Mouse (Mus musculus): Measurements from ENCODE around the gene Ddx19a. TPM values are rescaled to one million over a fixed set of nuclear protein-coding genes. Genes with fewer than 3 reads are reported as not detected.
"Not testable (repeated sequence)": the region's sequence is repeated elsewhere in the genome, so short reads cannot be mapped to it uniquely, and the experiment has no call there.

Gene Ddx19a
- polyA plus RNA-seq, 1 experiment from 2014 or later, result 35.0 TPM

DNA sequence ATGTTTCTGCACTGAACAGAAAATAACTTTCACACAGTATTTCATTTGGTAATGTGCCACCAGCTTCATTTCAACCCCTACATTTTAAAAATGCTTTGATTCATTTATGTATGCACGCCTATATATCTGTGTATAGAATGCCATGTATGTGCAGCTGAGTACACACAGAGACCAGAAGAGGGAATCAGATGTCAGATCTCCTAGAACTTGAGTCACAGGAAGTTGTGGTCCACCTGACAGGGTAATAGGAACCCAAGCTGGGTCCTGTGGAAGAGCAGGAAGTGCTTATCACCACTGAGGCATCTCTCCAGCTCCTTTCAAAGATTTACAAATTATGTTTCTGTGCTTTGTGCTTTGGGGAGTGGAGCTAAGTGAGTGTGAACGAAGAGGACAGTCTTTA is 16.3 kb downstream of the Ddx19a start:
- no peak overlapping the region for H3K4me2 ChIP-seq
- no peak overlapping the region for H3K4me3 ChIP-seq (ENCODE audit: low read depth, low read length)
- H3K36me3 ChIP-seq (ENCODE audit: control insufficient read depth, insufficient read depth, low read length), result peaks cover 26% of the 10 kb centered on the region
- H3K9me3 ChIP-seq (ENCODE audit: control insufficient read depth, low read length), result no peaks in the 10 kb centered on the region
- no peaks in the 10 kb centered on the region for H3K4me1 ChIP-seq (replicated peaks; ENCODE audit: control insufficient read depth, insufficient read depth, low read length)
- no peaks in the 10 kb centered on the region for H3K27me3 ChIP-seq (replicated peaks; ENCODE audit: control insufficient read depth, insufficient read depth, low read length)
- DNase-seq (ENCODE audit: low spot score), result no peak
- WGBS, result 72% methylated on average over 2 of the region's 2 CpGs
- no peak for ATAC-seq (replicated peaks; ENCODE audit: low FRiP score)
- no peak overlapping the region for H3K9ac ChIP-seq (ENCODE audit: low read depth, low read length)
- H3K27ac ChIP-seq (ENCODE audit: low read depth, low read length), result no peak overlapping the region

DNA sequence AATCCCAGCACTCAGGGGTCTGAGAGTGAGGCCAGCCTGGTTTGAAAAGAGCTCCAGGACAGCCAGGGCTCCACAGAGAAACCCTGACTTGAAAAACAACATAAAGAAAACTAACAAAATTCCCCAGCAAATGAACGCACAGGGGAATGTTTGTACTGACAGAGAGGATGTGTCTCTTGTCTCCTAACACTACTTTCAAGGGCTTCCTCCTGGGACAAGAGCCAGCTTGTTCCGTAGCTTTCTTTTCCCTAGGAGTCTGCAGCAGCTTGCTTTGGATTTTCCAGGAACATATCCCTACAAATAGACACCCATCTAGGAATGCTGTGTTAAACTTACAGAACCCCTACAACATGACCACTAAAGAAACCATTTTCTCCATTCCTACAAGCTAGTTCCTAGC is 19.6 kb downstream of the Ddx19a start:
- not testable (repeated sequence) for H3K9ac ChIP-seq (ENCODE audit: low read depth, low read length); H3K27ac ChIP-seq (ENCODE audit: low read depth, low read length); DNase-seq (ENCODE audit: low spot score); ATAC-seq (replicated peaks; ENCODE audit: low FRiP score); H3K4me3 ChIP-seq (ENCODE audit: low read depth, low read length); H3K4me1 ChIP-seq (replicated peaks; ENCODE audit: control insufficient read depth, insufficient read depth, low read length); H3K9me3 ChIP-seq (ENCODE audit: control insufficient read depth, low read length); H3K27me3 ChIP-seq (replicated peaks; ENCODE audit: control insufficient read depth, insufficient read depth, low read length); H3K4me2 ChIP-seq
- WGBS, result 91% methylated on average over 2 of the region's 2 CpGs
- H3K36me3 ChIP-seq (ENCODE audit: control insufficient read depth, insufficient read depth, low read length), result peaks cover 27% of the 10 kb centered on the region

GRCm38 (mm10) chr8:110976532-110976931 is 21.1 kb downstream of the Ddx19a start:
- not testable (repeated sequence) for ATAC-seq (replicated peaks; ENCODE audit: low FRiP score); H3K27me3 ChIP-seq (replicated peaks; ENCODE audit: control insufficient read depth, insufficient read depth, low read length); DNase-seq (ENCODE audit: low spot score); H3K4me1 ChIP-seq (replicated peaks; ENCODE audit: control insufficient read depth, insufficient read depth, low read length); H3K9me3 ChIP-seq (ENCODE audit: control insufficient read depth, low read length); H3K9ac ChIP-seq (ENCODE audit: low read depth, low read length); H3K4me2 ChIP-seq; H3K27ac ChIP-seq (ENCODE audit: low read depth, low read length); H3K4me3 ChIP-seq (ENCODE audit: low read depth, low read length)
- H3K36me3 ChIP-seq (ENCODE audit: control insufficient read depth, insufficient read depth, low read length), result peaks cover 26% of the 10 kb centered on the region
- WGBS, result 91% methylated on average over 8 of the region's 8 CpGs

DNA sequence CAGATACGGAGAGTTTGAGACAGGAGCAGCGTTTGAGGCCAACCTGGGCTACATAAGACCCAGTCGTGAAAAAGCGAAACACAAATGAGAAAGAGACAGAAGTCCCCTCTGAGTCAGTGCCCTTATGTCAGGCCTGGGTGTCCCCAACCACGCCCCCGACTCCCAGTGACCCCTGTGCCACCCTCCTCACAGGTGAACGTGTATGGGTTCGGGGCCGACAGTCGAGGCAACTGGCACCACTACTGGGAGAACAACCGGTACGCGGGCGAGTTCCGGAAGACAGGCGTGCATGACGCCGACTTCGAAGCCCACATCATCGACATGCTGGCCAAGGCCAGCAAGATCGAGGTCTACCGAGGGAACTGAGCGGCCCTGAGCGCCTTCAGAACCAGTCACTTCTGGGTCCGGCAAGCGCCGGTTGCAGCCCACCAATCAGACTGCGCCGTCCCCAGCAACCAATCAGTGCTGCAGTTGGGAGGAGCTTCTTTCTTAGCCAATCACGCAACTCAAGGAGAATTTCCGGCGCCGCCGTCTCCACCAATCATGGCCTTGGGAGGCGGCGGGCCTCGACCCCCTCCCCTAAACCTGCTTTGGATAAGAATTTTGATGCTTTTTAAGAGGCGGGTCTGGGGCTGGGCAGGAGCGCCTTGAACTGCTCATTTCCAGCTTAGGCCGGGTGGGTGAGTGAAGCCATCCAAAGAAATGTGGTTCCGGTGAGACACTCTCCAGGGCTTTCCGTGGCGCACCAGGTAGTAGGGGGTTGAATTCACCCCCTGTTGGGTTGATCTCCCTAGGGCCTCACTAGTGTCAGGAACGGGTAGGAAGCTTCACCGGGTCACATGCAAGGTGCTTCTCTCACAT is 27.5 kb downstream of the Ddx19a start:
- ATAC-seq (replicated peaks; ENCODE audit: low FRiP score), result peak; percentile 91
- Histone ChIP-seq H3K4me1 (replicated peaks; ENCODE audit: control insufficient read depth, insufficient read depth, low read length) (peaks cover 9% of the 10 kb centered on the region), H3K27me3 (replicated peaks; ENCODE audit: control insufficient read depth, insufficient read depth, low read length) (no peaks in the 10 kb centered on the region), H3K9me3 (ENCODE audit: control insufficient read depth, low read length) (no peaks in the 10 kb centered on the region), H3K27ac (ENCODE audit: low read depth, low read length) (peak overlapping the region; percentile 47; the same call in 1 of the 2 replicates), H3K9ac (ENCODE audit: low read depth, low read length) (peak overlapping the region; percentile 73), H3K4me3 (ENCODE audit: low read depth, low read length) (peak overlapping the region; percentile 58), H3K36me3 (ENCODE audit: control insufficient read depth, insufficient read depth, low read length) (peaks cover 7% of the 10 kb centered on the region; the same call in 1 of the 2 replicates), H3K4me2 (peak overlapping the region; percentile 91)
- WGBS, result 5% methylated on average over 45 of the region's 45 CpGs
- peak; percentile 86 for DNase-seq (ENCODE audit: low spot score)

GRCm38 (mm10) chr8:110967326-110967725 is 30.3 kb downstream of the Ddx19a start:
- H3K4me2 ChIP-seq, result no peak overlapping the region
- no peak overlapping the region for H3K27ac ChIP-seq (ENCODE audit: low read depth, low read length)
- WGBS, result 81% methylated on average over 9 of the region's 9 CpGs
- no peaks in the 10 kb centered on the region for H3K9me3 ChIP-seq (ENCODE audit: control insufficient read depth, low read length)
- no peak for DNase-seq (ENCODE audit: low spot score)
- peaks cover 9% of the 10 kb centered on the region for H3K4me1 ChIP-seq (replicated peaks; ENCODE audit: control insufficient read depth, insufficient read depth, low read length)
- no peaks in the 10 kb centered on the region for H3K27me3 ChIP-seq (replicated peaks; ENCODE audit: control insufficient read depth, insufficient read depth, low read length)
- no peak overlapping the region for H3K4me3 ChIP-seq (ENCODE audit: low read depth, low read length)
- H3K36me3 ChIP-seq (ENCODE audit: control insufficient read depth, insufficient read depth, low read length), result peaks cover 11% of the 10 kb centered on the region; the same call in 1 of the 2 replicates
- no peak overlapping the region for H3K9ac ChIP-seq (ENCODE audit: low read depth, low read length)
- no peak for ATAC-seq (replicated peaks; ENCODE audit: low FRiP score)

DNA sequence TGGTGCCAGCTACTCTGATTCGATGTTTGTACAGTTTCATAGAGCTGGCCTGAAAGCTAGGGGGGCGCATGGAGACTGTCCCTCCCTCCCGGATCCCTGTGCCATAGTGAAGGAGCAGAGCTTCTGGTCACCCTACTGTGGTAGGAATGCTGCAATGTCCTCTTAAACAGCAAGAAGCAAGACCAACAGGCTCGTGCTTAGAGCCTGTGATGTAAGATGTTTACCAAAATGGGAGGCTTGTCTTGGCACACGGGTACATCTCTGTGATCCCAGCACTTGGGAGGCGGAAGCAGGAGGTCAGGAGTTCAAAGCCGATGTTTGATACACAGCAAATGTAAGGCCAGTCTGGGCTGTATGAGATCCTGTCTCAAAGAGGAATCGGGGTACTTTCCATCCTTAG is 31.0 kb downstream of the Ddx19a start:
- Histone ChIP-seq H3K4me2 (no peak overlapping the region), H3K9me3 (ENCODE audit: control insufficient read depth, low read length) (no peaks in the 10 kb centered on the region), H3K4me3 (ENCODE audit: low read depth, low read length) (no peak overlapping the region), H3K9ac (ENCODE audit: low read depth, low read length) (no peak overlapping the region), H3K36me3 (ENCODE audit: control insufficient read depth, insufficient read depth, low read length) (peaks cover 12% of the 10 kb centered on the region; the same call in 1 of the 2 replicates), H3K4me1 (replicated peaks; ENCODE audit: control insufficient read depth, insufficient read depth, low read length) (peaks cover 9% of the 10 kb centered on the region), H3K27ac (ENCODE audit: low read depth, low read length) (no peak overlapping the region), H3K27me3 (replicated peaks; ENCODE audit: control insufficient read depth, insufficient read depth, low read length) (no peaks in the 10 kb centered on the region)
- DNase-seq (ENCODE audit: low spot score) (no peak), ATAC-seq (replicated peaks; ENCODE audit: low FRiP score) (no peak)
- WGBS, result 82% methylated on average over 8 of the region's 8 CpGs

GRCm38 (mm10) chr8:110965594-110965993 is 32.0 kb downstream of the Ddx19a start:
- Histone ChIP-seq H3K27me3 (replicated peaks; ENCODE audit: control insufficient read depth, insufficient read depth, low read length) (no peaks in the 10 kb centered on the region), H3K36me3 (ENCODE audit: control insufficient read depth, insufficient read depth, low read length) (peaks cover 12% of the 10 kb centered on the region), H3K9ac (ENCODE audit: low read depth, low read length) (no peak overlapping the region), H3K9me3 (ENCODE audit: control insufficient read depth, low read length) (no peaks in the 10 kb centered on the region), H3K4me1 (replicated peaks; ENCODE audit: control insufficient read depth, insufficient read depth, low read length) (peaks cover 4% of the 10 kb centered on the region), H3K4me3 (ENCODE audit: low read depth, low read length) (no peak overlapping the region), H3K27ac (ENCODE audit: low read depth, low read length) (no peak overlapping the region), H3K4me2 (no peak overlapping the region)
- ATAC-seq (replicated peaks; ENCODE audit: low FRiP score), result no peak
- WGBS, result 55% methylated on average over 7 of the region's 7 CpGs
- no peak for DNase-seq (ENCODE audit: low spot score)

- Histone ChIP-seq H3K4me2 (no peak overlapping the region), H3K4me1 (replicated peaks; ENCODE audit: control insufficient read depth, insufficient read depth, low read length) (no peaks in the 10 kb centered on the region), H3K27ac (ENCODE audit: low read depth, low read length) (no peak overlapping the region), H3K9me3 (ENCODE audit: control insufficient read depth, low read length) (no peaks in the 10 kb centered on the region), H3K9ac (ENCODE audit: low read depth, low read length) (no peak overlapping the region), H3K27me3 (replicated peaks; ENCODE audit: control insufficient read depth, insufficient read depth, low read length) (no peaks in the 10 kb centered on the region), H3K36me3 (ENCODE audit: control insufficient read depth, insufficient read depth, low read length) (peaks cover 14% of the 10 kb centered on the region), H3K4me3 (ENCODE audit: low read depth, low read length) (no peak overlapping the region)
- DNase-seq (ENCODE audit: low spot score), result no peak
- 80% methylated on average over 7 of the region's 7 CpGs for WGBS
- no peak for ATAC-seq (replicated peaks; ENCODE audit: low FRiP score)
Observed at GRCm38 (mm10) chr8:110964666-110965065, 32.9 kb downstream of the Ddx19a start.

DNA sequence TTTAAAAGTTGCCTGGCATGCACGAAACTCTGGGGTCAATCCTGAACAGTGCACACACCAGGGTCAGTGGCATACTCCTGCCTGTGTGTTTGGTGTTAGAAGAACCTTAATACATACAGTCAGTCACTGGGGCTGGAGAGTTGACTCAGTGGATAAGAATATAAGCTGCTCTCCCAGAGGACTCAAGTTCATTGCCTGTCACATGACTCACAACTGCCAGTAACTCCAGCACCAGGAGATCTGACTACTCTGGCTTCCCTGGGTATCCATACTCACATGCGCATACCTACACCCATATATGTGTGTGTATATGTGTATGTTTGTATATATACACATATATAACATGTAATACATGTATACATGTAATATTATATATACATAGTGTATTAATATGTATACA is 34.5 kb downstream of the Ddx19a start:
- no peaks in the 10 kb centered on the region for H3K9me3 ChIP-seq (ENCODE audit: control insufficient read depth, low read length)
- H3K4me2 ChIP-seq, result no peak overlapping the region
- peaks cover 14% of the 10 kb centered on the region for H3K36me3 ChIP-seq (ENCODE audit: control insufficient read depth, insufficient read depth, low read length)
- DNase-seq (ENCODE audit: low spot score) (no peak), ATAC-seq (replicated peaks; ENCODE audit: low FRiP score) (no peak)
- no peak overlapping the region for H3K27ac ChIP-seq (ENCODE audit: low read depth, low read length)
- H3K4me1 ChIP-seq (replicated peaks; ENCODE audit: control insufficient read depth, insufficient read depth, low read length), result no peaks in the 10 kb centered on the region
- no peak overlapping the region for H3K4me3 ChIP-seq (ENCODE audit: low read depth, low read length)
- WGBS, result 86% methylated on average over 2 of the region's 2 CpGs
- no peak overlapping the region for H3K9ac ChIP-seq (ENCODE audit: low read depth, low read length)
- no peaks in the 10 kb centered on the region for H3K27me3 ChIP-seq (replicated peaks; ENCODE audit: control insufficient read depth, insufficient read depth, low read length)
